Mouse (Mus musculus): ENCODE data around the gene Lamtor2. TPM values are rescaled to one million over a fixed set of nuclear protein-coding genes. Genes with fewer than 3 reads are reported as not detected.

The Lamtor2 gene
- polyA plus RNA-seq, 1 experiment from 2014 or later, result 108 TPM

GRCm38 (mm10) chr3:88567892-88568291 is 15.0 kb upstream of the Lamtor2 start:
- Histone ChIP-seq H3K9ac (no peak overlapping the region), H3K27ac (ENCODE audit: poor library complexity, severe bottlenecking) (no peak overlapping the region), H3K4me2 (no peak overlapping the region), H3K36me3 (peaks cover 77% of the 10 kb centered on the region), H3K9me3 (replicated peaks) (no peaks in the 10 kb centered on the region), H3K4me1 (replicated peaks) (peaks cover 4% of the 10 kb centered on the region; the same call in 1 of the 2 replicates), H3K4me3 (no peak overlapping the region), H3K27me3 (replicated peaks) (no peaks in the 10 kb centered on the region)
- 86% methylated on average over 6 of the region's 6 CpGs for WGBS
- no peak for ATAC-seq (ENCODE audit: insufficient number of reproducible peaks, low FRiP score)

GRCm38 (mm10) chr3:88566536-88567061 is 13.7 kb upstream of the Lamtor2 start:
- H3K27ac ChIP-seq (ENCODE audit: poor library complexity, severe bottlenecking), result no peak overlapping the region
- H3K4me1 ChIP-seq (replicated peaks), result peaks cover 4% of the 10 kb centered on the region; the same call in 1 of the 2 replicates
- H3K9me3 ChIP-seq (replicated peaks), result no peaks in the 10 kb centered on the region
- no peak overlapping the region for H3K4me3 ChIP-seq
- H3K36me3 ChIP-seq, result peaks cover 90% of the 10 kb centered on the region
- WGBS, result 83% methylated on average over 4 of the region's 4 CpGs
- no peak overlapping the region for H3K9ac ChIP-seq
- no peak overlapping the region for H3K4me2 ChIP-seq
- no peaks in the 10 kb centered on the region for H3K27me3 ChIP-seq (replicated peaks)
- no peak for ATAC-seq (ENCODE audit: insufficient number of reproducible peaks, low FRiP score)

GRCm38 (mm10) chr3:88566116-88566515 is 13.2 kb upstream of the Lamtor2 start:
- no peak overlapping the region for H3K9ac ChIP-seq
- peaks cover 4% of the 10 kb centered on the region; the same call in 1 of the 2 replicates for H3K4me1 ChIP-seq (replicated peaks)
- peaks cover 95% of the 10 kb centered on the region for H3K36me3 ChIP-seq
- ATAC-seq (ENCODE audit: insufficient number of reproducible peaks, low FRiP score), result no peak
- no peaks in the 10 kb centered on the region for H3K27me3 ChIP-seq (replicated peaks)
- H3K9me3 ChIP-seq (replicated peaks), result no peaks in the 10 kb centered on the region
- H3K4me3 ChIP-seq, result no peak overlapping the region
- H3K4me2 ChIP-seq, result no peak overlapping the region
- H3K27ac ChIP-seq (ENCODE audit: poor library complexity, severe bottlenecking), result no peak overlapping the region
- WGBS, result 83% methylated on average over 3 of the region's 3 CpGs

- H3K9me3 ChIP-seq (replicated peaks), result no peaks in the 10 kb centered on the region
- H3K36me3 ChIP-seq, result peaks cover 100% of the 10 kb centered on the region
- no peaks in the 10 kb centered on the region for H3K27me3 ChIP-seq (replicated peaks)
- H3K4me1 ChIP-seq (replicated peaks), result peaks cover 4% of the 10 kb centered on the region; the same call in 1 of the 2 replicates
- H3K4me3 ChIP-seq, result no peak overlapping the region
- ATAC-seq (ENCODE audit: insufficient number of reproducible peaks, low FRiP score), result no peak
- H3K4me2 ChIP-seq, result no peak overlapping the region
- 88% methylated on average over 7 of the region's 7 CpGs for WGBS
- no peak overlapping the region for H3K27ac ChIP-seq (ENCODE audit: poor library complexity, severe bottlenecking)
- H3K9ac ChIP-seq, result no peak overlapping the region
Observed at GRCm38 (mm10) chr3:88563966-88564365, 11.1 kb upstream of the Lamtor2 start.

GRCm38 (mm10) chr3:88563442-88563841 is 10.6 kb upstream of the Lamtor2 start:
- Histone ChIP-seq H3K9ac (no peak overlapping the region), H3K36me3 (peaks cover 100% of the 10 kb centered on the region), H3K4me2 (no peak overlapping the region), H3K27ac (ENCODE audit: poor library complexity, severe bottlenecking) (no peak overlapping the region), H3K4me3 (no peak overlapping the region), H3K27me3 (replicated peaks) (no peaks in the 10 kb centered on the region), H3K9me3 (replicated peaks) (no peaks in the 10 kb centered on the region), H3K4me1 (replicated peaks) (peaks cover 4% of the 10 kb centered on the region; the same call in 1 of the 2 replicates)
- 78% methylated on average over 4 of the region's 4 CpGs for WGBS
- no peak for ATAC-seq (ENCODE audit: insufficient number of reproducible peaks, low FRiP score)

- ATAC-seq (ENCODE audit: insufficient number of reproducible peaks, low FRiP score), result no peak
- no peak overlapping the region for H3K27ac ChIP-seq (ENCODE audit: poor library complexity, severe bottlenecking)
Observed at GRCm38 (mm10) chr3:88561989-88562388, 9.1 kb upstream of the Lamtor2 start.

GRCm38 (mm10) chr3:88559596-88559995 is 6.7 kb upstream of the Lamtor2 start:
- Histone ChIP-seq H3K36me3 (peaks cover 90% of the 10 kb centered on the region), H3K4me1 (replicated peaks) (peaks cover 12% of the 10 kb centered on the region), H3K27me3 (replicated peaks) (no peaks in the 10 kb centered on the region), H3K9ac (no peak overlapping the region), H3K27ac (ENCODE audit: poor library complexity, severe bottlenecking) (no peak overlapping the region), H3K4me2 (no peak overlapping the region), H3K4me3 (no peak overlapping the region), H3K9me3 (replicated peaks) (no peaks in the 10 kb centered on the region)
- 94% methylated on average over 9 of the region's 9 CpGs for WGBS
- no peak for ATAC-seq (ENCODE audit: insufficient number of reproducible peaks, low FRiP score)

More at GRCm38 (mm10) chr3:88561989-88562388, 9.1 kb upstream of the Lamtor2 start:
- no peak overlapping the region for H3K9ac ChIP-seq
- no peak overlapping the region for H3K4me3 ChIP-seq
- H3K4me2 ChIP-seq, result no peak overlapping the region
- H3K27me3 ChIP-seq (replicated peaks), result no peaks in the 10 kb centered on the region
- H3K4me1 ChIP-seq (replicated peaks), result peaks cover 4% of the 10 kb centered on the region; the same call in 1 of the 2 replicates
- no peaks in the 10 kb centered on the region for H3K9me3 ChIP-seq (replicated peaks)
- peaks cover 99% of the 10 kb centered on the region for H3K36me3 ChIP-seq
- 69% methylated on average over 4 of the region's 4 CpGs for WGBS

GRCm38 (mm10) chr3:88556616-88557015 is 3.7 kb upstream of the Lamtor2 start:
- Histone ChIP-seq H3K27ac (ENCODE audit: poor library complexity, severe bottlenecking) (no peak overlapping the region), H3K4me1 (replicated peaks) (peaks cover 23% of the 10 kb centered on the region), H3K36me3 (peaks cover 60% of the 10 kb centered on the region), H3K9me3 (replicated peaks) (no peaks in the 10 kb centered on the region), H3K27me3 (replicated peaks) (no peaks in the 10 kb centered on the region), H3K4me2 (no peak overlapping the region), H3K9ac (no peak overlapping the region), H3K4me3 (no peak overlapping the region)
- 95% methylated on average over 8 of the region's 8 CpGs for WGBS
- no peak for ATAC-seq (ENCODE audit: insufficient number of reproducible peaks, low FRiP score)

GRCm38 (mm10) chr3:88555731-88556130 is 2.9 kb upstream of the Lamtor2 start:
- Histone ChIP-seq H3K36me3 (peaks cover 52% of the 10 kb centered on the region), H3K27me3 (replicated peaks) (no peaks in the 10 kb centered on the region), H3K9ac (0 out of 2 replicates have a peak overlapping the region, but pooled peaks have one; percentile 32), H3K4me3 (no peak overlapping the region), H3K4me2 (no peak overlapping the region), H3K4me1 (replicated peaks) (peaks cover 27% of the 10 kb centered on the region), H3K27ac (ENCODE audit: poor library complexity, severe bottlenecking) (no peak overlapping the region), H3K9me3 (replicated peaks) (no peaks in the 10 kb centered on the region)
- 95% methylated on average over 6 of the region's 6 CpGs for WGBS
- no peak for ATAC-seq (ENCODE audit: insufficient number of reproducible peaks, low FRiP score)

- Histone ChIP-seq H3K27me3 (replicated peaks) (no peaks in the 10 kb centered on the region), H3K4me2 (peak overlapping the region; percentile 91; the same call in 1 of the 2 replicates), H3K36me3 (peaks cover 46% of the 10 kb centered on the region), H3K9ac (no peak overlapping the region; the same call in 1 of the 2 replicates), H3K27ac (ENCODE audit: poor library complexity, severe bottlenecking) (no peak overlapping the region), H3K9me3 (replicated peaks) (no peaks in the 10 kb centered on the region), H3K4me3 (0 out of 2 replicates have a peak overlapping the region, but pooled peaks have one; percentile 84), H3K4me1 (replicated peaks) (peaks cover 27% of the 10 kb centered on the region)
- WGBS, result 89% methylated on average over 5 of the region's 5 CpGs
- no peak for ATAC-seq (ENCODE audit: insufficient number of reproducible peaks, low FRiP score)
Observed at GRCm38 (mm10) chr3:88555069-88555605, 2.3 kb upstream of the Lamtor2 start.

GRCm38 (mm10) chr3:88553880-88554586 is 1.2 kb upstream of the Lamtor2 start:
- H3K36me3 ChIP-seq, result peaks cover 35% of the 10 kb centered on the region
- H3K9ac ChIP-seq, result peak overlapping the region; percentile 89
- peak overlapping the region; percentile 96 for H3K27ac ChIP-seq (ENCODE audit: poor library complexity, severe bottlenecking)
- peak overlapping the region; percentile 91 for H3K4me2 ChIP-seq
- no peaks in the 10 kb centered on the region for H3K27me3 ChIP-seq (replicated peaks)
- ATAC-seq (ENCODE audit: insufficient number of reproducible peaks, low FRiP score), result peak; percentile 48
- H3K4me3 ChIP-seq, result peak overlapping the region; percentile 84
- H3K9me3 ChIP-seq (replicated peaks), result no peaks in the 10 kb centered on the region
- H3K4me1 ChIP-seq (replicated peaks), result peaks cover 27% of the 10 kb centered on the region
- WGBS, result 1% methylated on average over 40 of the region's 41 CpGs
